Mouse (Mus musculus): Measurements from ENCODE around the gene Gm11007.
"Not testable (repeated sequence)": the region's sequence is repeated elsewhere in the genome, so short reads cannot be mapped to it uniquely, and the experiment has no call there.

The Gm11007 gene

DNA sequence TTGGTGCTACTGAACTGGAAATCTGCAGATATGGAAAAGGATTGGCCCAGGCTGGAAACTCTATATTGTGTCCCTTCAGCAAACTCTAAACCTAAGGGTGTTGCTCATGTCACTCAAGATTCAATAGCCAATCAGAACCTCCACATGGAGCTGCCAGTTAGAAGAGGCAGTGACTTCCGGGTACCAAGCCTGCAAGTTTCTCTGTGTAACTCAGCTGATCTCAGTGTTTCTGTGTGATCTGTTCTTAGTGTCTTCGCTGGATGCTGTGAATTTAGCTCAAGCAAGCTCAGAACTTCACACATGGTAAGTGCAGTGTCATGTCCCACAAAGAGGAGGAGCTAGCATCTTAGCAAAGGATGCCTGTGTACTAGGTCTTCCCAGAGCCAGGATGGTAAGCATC is at the start of gene Gm11007:
Gene Gm11007, plus strand, starts transcription at position 301 of the 400 bp plus-strand sequence.
- DNase-seq (ENCODE audit: low spot score), result not testable (repeated sequence)

Data from testis, postnatal 14 days (tissue).